Mouse (Mus musculus): Measurements from ENCODE around the gene AU018091.
A peak's percentile ranks its signal among the peaks of the same experiment; 100 is the strongest.
"Not testable (repeated sequence)": the region's sequence is repeated elsewhere in the genome, so short reads cannot be mapped to it uniquely, and the experiment has no call there.

The AU018091 gene

GRCm38 (mm10) chr7:3168925-3169324, at the start of gene AU018091:
Gene AU018091, minus strand, starts transcription at chr7:3169203.
- no peak for DNase-seq (ENCODE audit: low spot score in 2 of 2)

DNA sequence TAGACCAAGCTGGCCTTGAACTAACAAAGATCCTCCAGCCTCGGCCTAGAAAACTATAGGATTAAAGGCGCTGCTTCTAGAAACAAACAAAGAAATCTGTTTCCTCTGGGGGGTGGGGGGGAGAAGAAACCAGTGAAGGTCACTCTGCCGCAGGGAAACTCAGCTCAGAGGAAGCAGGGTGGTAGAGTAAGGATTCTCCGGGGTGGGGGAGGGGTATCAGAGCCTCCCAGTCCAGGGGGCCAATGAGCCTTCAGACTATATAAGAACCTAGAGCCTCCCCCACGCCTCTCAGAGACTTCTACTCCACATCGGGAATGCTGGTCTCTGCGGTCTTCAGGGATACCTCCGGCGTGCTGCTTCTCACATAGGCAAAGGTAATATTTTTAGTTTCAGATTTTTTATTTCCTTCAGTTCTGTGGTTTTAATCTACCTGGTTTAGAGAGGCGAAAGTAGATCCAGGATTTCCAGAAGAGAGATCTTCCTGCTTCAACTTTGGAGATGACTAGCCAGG, 48.6 kb upstream of the AU018091 start:
- DNase-seq (ENCODE audit: low spot score in 2 of 2) = no peak

DNA sequence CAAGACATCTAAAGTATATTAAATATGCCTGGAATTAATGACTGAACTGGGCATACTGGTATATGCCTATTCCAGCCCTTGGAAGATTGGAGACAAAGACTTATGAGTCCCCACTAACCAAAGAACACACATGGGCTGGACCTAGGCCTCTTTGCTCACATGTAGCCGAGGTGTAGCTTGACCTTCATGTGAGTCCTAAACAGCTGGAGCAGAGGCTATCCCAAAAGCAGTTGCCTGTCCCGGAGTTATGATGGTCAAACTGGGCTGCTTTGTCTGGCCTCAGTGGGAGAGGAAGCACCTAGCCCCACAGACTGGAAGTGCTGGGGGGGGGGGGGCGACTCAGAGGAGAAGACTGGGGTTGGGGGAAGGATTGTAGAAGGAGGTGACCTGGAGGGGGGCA, 47.3 kb upstream of the AU018091 start:
- no peak for DNase-seq (ENCODE audit: low spot score in 2 of 2)

- DNase-seq (ENCODE audit: low spot score in 2 of 2) = no peak
Observed at GRCm38 (mm10) chr7:3213557-3213956, 44.6 kb upstream of the AU018091 start.

- no peak for DNase-seq (ENCODE audit: low spot score in 2 of 2)
Observed at GRCm38 (mm10) chr7:3213156-3213555, 44.2 kb upstream of the AU018091 start.

DNA sequence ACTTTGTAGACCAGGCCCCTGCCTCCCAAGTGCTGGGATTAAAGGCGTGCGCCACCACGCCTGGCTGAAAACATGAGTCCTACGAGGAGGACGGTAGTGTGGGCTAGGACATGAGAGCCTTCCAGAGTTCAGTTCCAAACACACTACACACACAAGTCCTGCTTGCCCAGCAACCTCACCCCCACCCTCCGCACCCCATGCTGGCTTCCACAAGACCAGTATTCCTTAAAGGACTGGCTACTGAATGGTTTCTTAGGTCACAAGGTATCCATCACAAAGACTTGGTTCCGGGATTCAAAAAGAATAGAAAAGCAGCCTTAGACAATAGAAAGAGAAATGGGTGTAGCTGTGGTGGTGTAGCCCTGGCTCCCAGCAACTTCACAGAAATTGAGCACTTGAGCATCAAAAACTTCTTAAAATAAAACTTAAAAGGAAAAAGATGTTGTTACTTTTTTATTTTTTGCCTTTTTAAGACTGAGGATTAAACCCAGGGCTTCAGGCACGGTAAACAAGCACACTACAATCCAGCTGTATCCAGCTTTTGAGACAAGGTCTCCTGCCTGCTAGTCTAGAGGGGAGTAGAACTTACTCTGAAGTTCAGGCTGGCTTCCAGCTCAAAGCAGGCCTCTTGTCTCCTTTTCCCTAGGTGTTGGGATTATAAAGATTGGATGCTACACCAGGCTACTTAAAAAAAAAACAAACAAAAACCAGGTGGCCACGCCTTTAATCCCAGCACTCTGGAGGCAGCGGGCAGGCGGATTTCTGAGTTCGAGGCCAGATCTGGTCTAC, 43.2 kb upstream of the AU018091 start:
- DNase-seq (ENCODE audit: low spot score in 2 of 2) = no peak

DNA sequence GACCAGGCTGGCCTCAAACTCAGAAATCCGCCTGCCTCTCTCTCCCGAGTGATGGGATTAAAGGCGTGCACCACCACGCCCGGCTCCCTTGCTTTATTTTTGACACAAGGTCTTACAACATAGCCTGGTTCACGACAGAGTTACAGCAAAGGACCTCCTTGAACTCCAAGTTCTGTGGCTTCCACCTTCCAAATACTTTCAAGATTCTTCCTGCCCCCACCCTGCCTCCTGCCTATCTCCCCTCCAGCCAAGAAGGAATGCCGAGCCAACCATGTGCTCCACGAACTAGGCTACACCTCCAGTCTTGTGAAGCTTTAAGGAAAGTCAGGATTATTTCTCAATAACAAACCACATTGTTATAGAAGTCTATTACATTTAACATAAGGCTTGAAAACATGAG, 42.5 kb upstream of the AU018091 start:
- DNase-seq (ENCODE audit: low spot score in 2 of 2) = no peak

DNA sequence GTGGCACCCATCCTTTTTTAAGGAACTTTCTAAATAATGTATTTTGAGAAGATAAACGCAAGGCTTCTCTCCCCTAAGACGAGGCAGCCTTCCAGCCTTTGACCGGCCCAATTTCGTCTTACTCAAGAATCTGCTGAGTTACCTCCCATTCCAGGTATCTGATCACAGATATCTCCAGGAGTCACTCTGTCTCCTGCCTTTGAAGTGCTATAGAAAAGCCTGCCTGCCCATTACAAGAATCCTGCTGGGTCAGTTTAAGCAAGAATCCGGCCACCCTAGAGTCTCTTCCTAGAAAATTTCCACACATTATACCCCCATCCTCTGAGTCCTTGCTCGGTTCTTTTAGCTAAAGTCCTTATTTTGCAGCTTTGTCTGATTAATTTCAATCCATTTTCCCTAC, 41.6 kb upstream of the AU018091 start:
- DNase-seq (ENCODE audit: low spot score in 2 of 2) = no peak

DNA sequence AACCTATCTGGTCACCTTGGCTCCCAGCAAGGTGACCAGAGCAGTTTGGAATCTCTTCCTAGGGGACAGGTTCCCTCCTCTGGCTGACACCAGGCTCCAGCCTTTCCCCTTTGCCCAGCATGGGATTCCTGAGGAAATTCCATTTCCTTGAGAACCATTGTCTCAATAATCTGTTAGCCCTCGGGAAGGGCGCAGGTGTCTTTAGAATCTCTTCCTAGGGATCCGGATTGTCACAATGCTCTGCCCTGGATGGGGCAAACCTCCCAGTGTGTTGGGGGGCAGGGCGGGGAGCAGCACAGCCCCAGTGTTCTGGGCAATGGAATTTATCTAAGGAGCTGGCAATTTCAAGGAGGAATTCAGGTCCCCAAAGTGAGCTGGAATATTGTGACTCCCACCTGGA, 37.5 kb upstream of the AU018091 start:
- no peak for DNase-seq (ENCODE audit: low spot score in 2 of 2)

DNA sequence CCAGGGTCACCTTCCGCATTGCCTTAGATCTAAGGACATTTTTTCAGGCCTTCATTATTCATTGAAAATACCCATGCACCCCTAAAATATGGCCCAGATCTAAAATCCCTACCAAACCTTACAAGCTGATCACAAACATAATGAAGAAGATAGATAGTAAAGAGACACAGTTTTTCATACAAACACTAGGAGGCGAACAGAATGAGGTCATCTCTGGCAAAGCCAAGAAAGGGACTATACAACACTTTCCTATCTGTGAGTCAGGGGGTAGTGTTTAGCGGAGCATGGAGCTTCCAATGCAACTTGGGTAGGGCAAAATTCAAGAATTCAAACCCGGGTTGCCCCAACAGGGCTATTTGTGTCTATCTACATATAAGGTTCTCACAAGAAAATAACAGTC, 35.6 kb upstream of the AU018091 start:
- DNase-seq (ENCODE audit: low spot score in 2 of 2) = no peak

DNA sequence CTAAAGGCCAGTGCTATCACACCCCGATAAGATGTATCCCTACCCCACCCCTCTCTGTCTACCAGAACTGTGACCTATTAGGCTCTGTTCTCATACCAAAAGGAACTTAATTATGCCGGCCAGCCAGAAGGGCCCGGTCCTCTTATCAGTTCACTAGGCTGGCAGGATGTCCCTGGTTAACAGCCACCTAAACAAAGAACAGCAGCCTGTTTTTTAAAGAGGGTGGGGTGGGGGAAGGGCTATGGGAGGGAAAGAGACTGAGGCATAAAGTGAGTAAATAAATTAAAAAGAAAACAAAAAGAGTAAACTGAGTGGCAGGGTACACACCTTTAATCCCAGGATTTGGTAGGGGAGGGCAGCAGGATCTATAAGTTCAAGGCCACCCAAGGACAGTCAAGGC, 34.9 kb upstream of the AU018091 start:
- DNase-seq (ENCODE audit: low spot score in 2 of 2) = no peak

DNA sequence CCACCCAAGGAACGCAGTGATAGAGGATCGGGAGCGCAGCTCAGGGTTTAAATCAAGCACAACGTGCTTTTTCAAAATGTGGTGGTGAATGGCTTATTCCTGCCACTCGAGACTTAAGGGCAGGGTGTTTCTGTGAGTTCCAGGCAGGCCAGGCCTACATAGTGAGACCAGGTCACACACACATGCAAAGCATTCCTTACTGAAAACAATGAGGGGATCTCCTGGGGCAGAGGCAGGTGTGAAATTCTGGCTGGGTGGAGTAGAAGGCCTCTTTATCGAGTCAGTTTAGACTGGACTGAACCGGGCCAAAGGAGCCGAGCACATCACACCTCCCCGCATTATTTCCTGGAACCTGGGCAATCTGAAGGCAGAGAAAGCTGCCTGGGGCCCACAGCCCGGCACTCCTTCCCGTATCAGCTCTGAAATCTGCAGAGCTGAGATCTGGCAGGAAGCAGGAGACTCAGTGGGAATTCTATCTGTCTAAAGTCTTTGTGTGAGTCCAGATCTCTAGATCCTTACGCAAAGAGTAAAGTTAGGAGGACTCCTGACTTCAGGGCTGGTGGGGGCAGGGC, 32.2 kb upstream of the AU018091 start:
- no peak for DNase-seq (ENCODE audit: low spot score in 2 of 2)

DNA sequence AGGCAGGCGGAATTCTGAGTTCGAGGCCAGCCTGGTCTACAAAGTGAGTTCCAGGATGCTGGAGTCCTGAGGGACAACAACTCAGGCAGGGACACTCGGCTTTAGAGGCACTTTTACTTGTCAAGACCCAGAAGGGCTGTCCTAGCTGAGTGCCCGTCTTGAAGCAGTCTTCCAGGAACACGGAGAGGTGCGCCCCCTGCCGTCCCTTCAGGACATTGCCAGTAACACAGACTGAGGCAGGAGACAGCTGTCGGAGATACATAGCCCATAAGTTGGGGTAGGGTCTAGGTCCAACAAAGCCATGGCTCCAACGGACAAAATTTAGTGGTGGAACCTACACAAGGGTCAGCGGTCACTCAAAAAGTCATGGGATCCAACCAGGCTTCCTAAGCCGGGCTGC, 29.9 kb upstream of the AU018091 start:
- DNase-seq (ENCODE audit: low spot score in 2 of 2) = no peak

DNA sequence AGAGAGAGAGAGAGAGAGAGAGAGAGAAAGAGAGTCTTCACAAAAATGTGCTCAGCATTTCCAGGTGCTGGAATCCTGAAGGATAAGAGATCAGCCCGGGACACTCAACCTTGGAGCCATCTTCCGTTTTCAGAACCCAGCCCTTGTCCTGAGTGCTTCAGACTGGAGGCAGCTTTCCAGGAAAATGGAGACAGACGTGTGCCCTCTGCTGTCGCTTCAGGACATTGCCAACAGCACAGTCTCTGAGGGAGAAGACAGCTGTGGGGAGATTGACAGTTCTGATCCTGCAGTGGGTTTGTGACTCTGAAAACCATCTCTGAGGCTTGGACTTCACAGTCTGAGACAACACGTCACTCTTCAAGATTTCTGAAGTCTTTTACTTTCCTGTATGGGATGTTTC, 26.8 kb upstream of the AU018091 start:
- no peak for DNase-seq (ENCODE audit: low spot score in 2 of 2)

- no peak for DNase-seq (ENCODE audit: low spot score in 2 of 2)
Observed at GRCm38 (mm10) chr7:3194531-3194930, 25.5 kb upstream of the AU018091 start.

DNA sequence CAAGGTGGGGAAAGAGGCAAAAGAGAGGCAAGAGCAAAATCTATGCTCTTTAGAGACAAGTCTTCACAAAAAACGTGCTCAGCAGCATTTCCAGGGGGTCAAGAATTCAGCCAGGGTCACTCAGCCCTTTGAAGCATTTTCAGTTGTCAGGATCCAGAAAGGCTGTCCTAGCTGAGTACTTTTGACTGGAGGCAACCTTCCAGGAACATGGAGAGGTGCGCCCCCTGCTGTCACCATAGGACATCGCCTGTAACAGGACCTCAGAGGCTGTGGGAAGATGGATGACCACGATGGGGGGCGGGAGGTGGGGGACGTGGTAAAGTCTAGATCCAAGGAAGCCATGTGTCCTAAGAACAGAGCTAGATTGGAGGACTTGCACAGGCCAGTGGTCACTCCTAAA, 24.9 kb upstream of the AU018091 start:
- peak in 1 of 2 experiments; percentile 10 for DNase-seq (ENCODE audit: low spot score in 2 of 2)

GRCm38 (mm10) chr7:3193049-3193632, 24.1 kb upstream of the AU018091 start:
- no peak for DNase-seq (ENCODE audit: low spot score in 2 of 2)

GRCm38 (mm10) chr7:3191971-3192498, 23.0 kb upstream of the AU018091 start:
- no peak for DNase-seq (ENCODE audit: low spot score in 2 of 2)

- not testable (repeated sequence) for DNase-seq (ENCODE audit: low spot score in 2 of 2)
Observed at GRCm38 (mm10) chr7:3186726-3187125, 17.7 kb upstream of the AU018091 start.

DNA sequence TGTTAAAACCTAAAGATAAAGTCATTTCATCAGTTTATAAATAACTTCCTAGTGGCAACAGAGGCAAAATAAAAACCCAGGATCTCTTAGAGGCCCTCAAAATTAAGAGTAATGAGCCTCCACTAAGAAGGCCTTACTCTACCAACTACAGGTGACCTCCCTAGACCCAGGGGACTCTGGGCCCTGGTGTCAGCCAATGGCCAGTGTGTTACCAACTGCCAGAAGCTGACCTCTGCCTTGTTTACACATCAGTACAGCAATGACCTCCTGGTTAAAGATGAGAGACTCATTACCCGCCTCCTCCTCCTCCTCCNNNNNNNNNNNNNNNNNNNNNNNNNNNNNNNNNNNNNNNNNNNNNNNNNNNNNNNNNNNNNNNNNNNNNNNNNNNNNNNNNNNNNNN, 17.1 kb upstream of the AU018091 start:
- DNase-seq (ENCODE audit: low spot score in 2 of 2) = no peak

- DNase-seq (ENCODE audit: low spot score in 2 of 2) = no peak
Observed at GRCm38 (mm10) chr7:3184394-3184793, 15.4 kb upstream of the AU018091 start.

GRCm38 (mm10) chr7:3180958-3181357, 12.0 kb upstream of the AU018091 start:
- not testable (repeated sequence) for DNase-seq (ENCODE audit: low spot score in 2 of 2)

DNA sequence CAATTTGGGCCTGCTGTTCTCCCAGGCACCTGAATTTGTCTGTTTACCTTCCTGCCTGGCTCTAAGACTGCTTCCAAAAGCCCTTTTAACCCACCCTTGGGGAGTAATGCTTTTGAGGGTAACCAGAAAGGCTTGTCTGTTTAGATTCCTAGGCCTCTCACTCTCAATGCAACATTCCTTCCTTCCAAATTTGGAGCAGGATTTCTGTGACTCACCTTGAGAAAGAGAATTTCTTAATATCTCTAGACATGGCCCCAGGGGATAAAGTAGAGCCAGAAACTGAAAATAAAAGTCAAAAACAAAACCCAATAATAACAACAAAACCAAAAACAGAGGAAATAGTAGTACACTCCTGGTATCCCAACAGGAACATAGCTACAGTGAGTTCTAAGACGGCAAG, 707 bp downstream of the AU018091 start:
- no peak for DNase-seq (ENCODE audit: low spot score in 2 of 2)
